Mouse (Mus musculus): Measurements from ENCODE around the gene Olfr826. TPM values are rescaled to one million over a fixed set of nuclear protein-coding genes. Genes with fewer than 3 reads are reported as not detected.

Olfr826 gene
- polyA plus RNA-seq, 1 experiment from 2014 or later, result not detected

Other genes with a start within 250 kb of the Olfr826 start
- not detected in 2 replicates for gene Olfr818, start 235.1 kb downstream of the Olfr826 start, polyA plus RNA-seq (2015; fragmentation: Nextera tagmentation; extraction: Ambion mirVana)
- not detected in 2 replicates for gene Olfr819, start 216.9 kb downstream of the Olfr826 start, polyA plus RNA-seq (2015; fragmentation: Nextera tagmentation; extraction: Ambion mirVana)
- not detected in 2 replicates for gene Olfr247, start 208.0 kb downstream of the Olfr826 start, polyA plus RNA-seq (2015; fragmentation: Nextera tagmentation; extraction: Ambion mirVana)
- gene Gm10310, start 199.1 kb downstream of the Olfr826 start, polyA plus RNA-seq (2015; fragmentation: Nextera tagmentation; extraction: Ambion mirVana), result not detected in 2 replicates
- not detected in 2 replicates for gene Olfr820, start 171.6 kb downstream of the Olfr826 start, polyA plus RNA-seq (2015; fragmentation: Nextera tagmentation; extraction: Ambion mirVana)
- not detected in 2 replicates for gene Olfr821, start 153.8 kb downstream of the Olfr826 start, polyA plus RNA-seq (2015; fragmentation: Nextera tagmentation; extraction: Ambion mirVana)
- gene Olfr822, start 113.0 kb downstream of the Olfr826 start, polyA plus RNA-seq (2015; fragmentation: Nextera tagmentation; extraction: Ambion mirVana), result not detected in 2 replicates
- not detected in 2 replicates for gene Olfr823, start 68.8 kb downstream of the Olfr826 start, polyA plus RNA-seq (2015; fragmentation: Nextera tagmentation; extraction: Ambion mirVana)
- not detected in 2 replicates for gene Olfr824, start 54.2 kb downstream of the Olfr826 start, polyA plus RNA-seq (2015; fragmentation: Nextera tagmentation; extraction: Ambion mirVana)
- not detected in 2 replicates for gene Olfr825, start 17.4 kb downstream of the Olfr826 start, polyA plus RNA-seq (2015; fragmentation: Nextera tagmentation; extraction: Ambion mirVana)
- not detected in 2 replicates for gene Olfr827, start 30.2 kb upstream of the Olfr826 start, polyA plus RNA-seq (2015; fragmentation: Nextera tagmentation; extraction: Ambion mirVana)
- 1.3 and 8.0 TPM in 2 replicates for gene Neurod4, start 96.1 kb upstream of the Olfr826 start, polyA plus RNA-seq (2015; fragmentation: Nextera tagmentation; extraction: Ambion mirVana)
- 0.09 TPM in 1 of 2 replicates, not detected in the other for gene Tespa1, start 138.7 kb upstream of the Olfr826 start, polyA plus RNA-seq (2015; fragmentation: Nextera tagmentation; extraction: Ambion mirVana)
- gene Vmn2r84, start 210.1 kb upstream of the Olfr826 start, polyA plus RNA-seq (2015; fragmentation: Nextera tagmentation; extraction: Ambion mirVana), result 0.03 and 0.04 TPM in 2 replicates
- gene Vmn2r85, start 245.5 kb upstream of the Olfr826 start, polyA plus RNA-seq (2015; fragmentation: Nextera tagmentation; extraction: Ambion mirVana), result not detected in 2 replicates